Mouse (Mus musculus): ENCODE data around the gene Ciz1.

Gene Ciz1

GRCm38 (mm10) chr2:32376963-32377362 is 24.8 kb downstream of the Ciz1 start:
- DNase-seq (ENCODE audit: extremely low read depth, low read depth), result no peak

GRCm38 (mm10) chr2:32380001-32380500 is 27.9 kb downstream of the Ciz1 start:
- no peak for DNase-seq (ENCODE audit: extremely low read depth, low read depth)

GRCm38 (mm10) chr2:32381141-32381774 is 29.1 kb downstream of the Ciz1 start:
- DNase-seq (ENCODE audit: extremely low read depth, low read depth), result no peak

- peak; percentile 66 for DNase-seq (ENCODE audit: extremely low read depth, low read depth)
Observed at GRCm38 (mm10) chr2:32381775-32382223, 29.7 kb downstream of the Ciz1 start, which contains the start of gene 1110008P14Rik. 1110008P14Rik (minus strand) TSS chr2:32381938.

- no peak for DNase-seq (ENCODE audit: extremely low read depth, low read depth)
Observed at GRCm38 (mm10) chr2:32382689-32383088, 30.6 kb downstream of the Ciz1 start.

GRCm38 (mm10) chr2:32387706-32388490 is 35.8 kb downstream of the Ciz1 start, which contains the start of gene Lcn2:
Lcn2 (minus strand) TSS chr2:32388252.
- no peak for DNase-seq (ENCODE audit: extremely low read depth, low read depth)

- DNase-seq (ENCODE audit: extremely low read depth, low read depth), result no peak
Observed at GRCm38 (mm10) chr2:32389157-32389556, 37.0 kb downstream of the Ciz1 start.

- no peak for DNase-seq (ENCODE audit: extremely low read depth, low read depth)
Observed at GRCm38 (mm10) chr2:32390871-32391270, 38.7 kb downstream of the Ciz1 start.

GRCm38 (mm10) chr2:32392063-32392462 is 39.9 kb downstream of the Ciz1 start:
- no peak for DNase-seq (ENCODE audit: extremely low read depth, low read depth)

GRCm38 (mm10) chr2:32394973-32395372 is 42.8 kb downstream of the Ciz1 start:
- peak; percentile 56 for DNase-seq (ENCODE audit: extremely low read depth, low read depth)

GRCm38 (mm10) chr2:32395484-32395945 is 43.4 kb downstream of the Ciz1 start, which contains the start of gene Ptges2:
Ptges2 (plus strand) TSS chr2:32395896.
- DNase-seq (ENCODE audit: extremely low read depth, low read depth), result peak; percentile 73

GRCm38 (mm10) chr2:32395946-32396621 is 44.0 kb downstream of the Ciz1 start:
- DNase-seq (ENCODE audit: extremely low read depth, low read depth), result peak; percentile 93

GRCm38 (mm10) chr2:32396695-32397094 is 44.6 kb downstream of the Ciz1 start:
- DNase-seq (ENCODE audit: extremely low read depth, low read depth), result no peak

GRCm38 (mm10) chr2:32404663-32405062 is 52.5 kb downstream of the Ciz1 start:
- peak; percentile 83 for DNase-seq (ENCODE audit: extremely low read depth, low read depth)

- no peak for DNase-seq (ENCODE audit: extremely low read depth, low read depth)
Observed at GRCm38 (mm10) chr2:32407144-32407824, 55.2 kb downstream of the Ciz1 start.

GRCm38 (mm10) chr2:32408429-32409424 is 56.6 kb downstream of the Ciz1 start:
- DNase-seq (ENCODE audit: extremely low read depth, low read depth), result no peak

- DNase-seq (ENCODE audit: extremely low read depth, low read depth), result no peak
Observed at GRCm38 (mm10) chr2:32411407-32411806, 59.3 kb downstream of the Ciz1 start.

- DNase-seq (ENCODE audit: extremely low read depth, low read depth), result no peak
Observed at GRCm38 (mm10) chr2:32412742-32413531, 60.8 kb downstream of the Ciz1 start.

- no peak for DNase-seq (ENCODE audit: extremely low read depth, low read depth)
Observed at GRCm38 (mm10) chr2:32413936-32414335, 61.8 kb downstream of the Ciz1 start.
